Mouse (Mus musculus) testis, postnatal 10 days (tissue): ENCODE measurements around the gene Phactr4.
"Not testable (repeated sequence)": the region's sequence is repeated elsewhere in the genome, so short reads cannot be mapped to it uniquely, and the experiment has no call there.

Experiments used
- DNase-seq: peaks from one replicate; pipeline ENCODE4 v3.0.0; 2021; ENCODE audit warnings: low spot score

The Phactr4 gene

GRCm38 (mm10) chr4:132421923-132422782 lies at the start of gene Phactr4:
Gene Phactr4 (minus strand): TSS chr4:132422489.
- peak; percentile 98 for DNase-seq

- DNase-seq, result no peak
These were observed 47.6 kb upstream of the Phactr4 start for GRCm38 (mm10) chr4:132469873-132470272.

GRCm38 (mm10) chr4:132464255-132464613 lies 41.9 kb upstream of the Phactr4 start:
- no peak for DNase-seq

GRCm38 (mm10) chr4:132463430-132464254 lies 41.4 kb upstream of the Phactr4 start, which contains the start of gene Med18:
Gene Med18 (minus strand): TSS chr4:132463921.
- DNase-seq, result peak; percentile 93

- no peak for DNase-seq
These were observed 40.5 kb upstream of the Phactr4 start for GRCm38 (mm10) chr4:132462836-132463235.

GRCm38 (mm10) chr4:132460225-132460624 lies 37.9 kb upstream of the Phactr4 start:
- no peak for DNase-seq

- no peak for DNase-seq
These were observed 33.3 kb upstream of the Phactr4 start for GRCm38 (mm10) chr4:132455561-132455960.

GRCm38 (mm10) chr4:132455146-132455545 lies 32.9 kb upstream of the Phactr4 start:
- no peak for DNase-seq

- no peak for DNase-seq
These were observed 31.9 kb upstream of the Phactr4 start for GRCm38 (mm10) chr4:132454216-132454615.

GRCm38 (mm10) chr4:132449778-132450177 lies 27.5 kb upstream of the Phactr4 start:
- no peak for DNase-seq

GRCm38 (mm10) chr4:132446105-132446504 lies 23.8 kb upstream of the Phactr4 start:
- DNase-seq, result no peak

- no peak for DNase-seq
These were observed 22.2 kb upstream of the Phactr4 start for GRCm38 (mm10) chr4:132444516-132444915.

- DNase-seq, result no peak
These were observed 15.6 kb upstream of the Phactr4 start for GRCm38 (mm10) chr4:132437857-132438256.

- DNase-seq, result no peak
These were observed 10.6 kb upstream of the Phactr4 start for GRCm38 (mm10) chr4:132432717-132433372.

GRCm38 (mm10) chr4:132428022-132428542 lies 5.8 kb upstream of the Phactr4 start:
- DNase-seq, result peak; percentile 49

GRCm38 (mm10) chr4:132427493-132427892 lies 5.2 kb upstream of the Phactr4 start:
- DNase-seq, result no peak

- DNase-seq, result no peak
These were observed 3.7 kb upstream of the Phactr4 start for GRCm38 (mm10) chr4:132426021-132426420.

- no peak for DNase-seq
These were observed 2.5 kb upstream of the Phactr4 start for GRCm38 (mm10) chr4:132424765-132425164.

- peak; percentile 51 for DNase-seq
These were observed 750 bp downstream of the Phactr4 start for GRCm38 (mm10) chr4:132421556-132421922.

GRCm38 (mm10) chr4:132420471-132420870 lies 1.8 kb downstream of the Phactr4 start:
- DNase-seq, result no peak

- DNase-seq, result no peak
These were observed 6.3 kb downstream of the Phactr4 start for GRCm38 (mm10) chr4:132415966-132416365.

- DNase-seq, result not testable (repeated sequence)
These were observed 9.0 kb downstream of the Phactr4 start for GRCm38 (mm10) chr4:132413257-132413656.
